Mouse (Mus musculus): ENCODE data around the gene Tle4. TPM values are rescaled to one million over a fixed set of nuclear protein-coding genes. Genes with fewer than 3 reads are reported as not detected.
A peak's percentile ranks its signal among the peaks of the same experiment; 100 is the strongest.

The Tle4 gene
- polyA plus RNA-seq, 1 experiment from 2014 or later: 35.5 TPM

DNA sequence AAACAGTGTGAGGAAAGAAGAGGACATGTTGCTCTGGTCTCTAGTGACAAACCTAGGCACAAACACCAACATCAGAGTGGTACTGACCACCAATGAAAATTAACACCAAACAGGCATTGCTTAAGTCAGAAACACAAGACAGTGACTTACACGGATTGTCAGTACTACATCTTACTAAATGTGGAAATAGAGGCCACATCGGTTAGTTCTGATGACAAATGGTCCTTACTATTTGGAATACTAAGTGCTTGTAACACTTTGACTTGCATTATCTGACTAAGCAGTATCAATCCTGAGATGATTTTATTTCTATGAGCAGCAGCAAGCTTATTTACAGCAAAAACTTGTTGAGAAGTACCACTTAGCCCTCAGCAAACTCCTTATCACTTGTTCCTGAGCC lies 89.9 kb downstream of the Tle4 start:
- Histone ChIP-seq H3K4me1 (ENCODE audit: control insufficient read depth, insufficient read depth, low read length) (peaks cover 3% of the 10 kb centered on the region), H3K9ac (replicated peaks; ENCODE audit: low read length) (no peak overlapping the region), H3K4me3 (ENCODE audit: low read depth, low read length) (no peak overlapping the region), H3K27ac (replicated peaks; ENCODE audit: low read depth, low read length) (no peak overlapping the region), H3K27me3 (ENCODE audit: control insufficient read depth, insufficient read depth, low read length) (no peaks in the 10 kb centered on the region), H3K4me2 (ENCODE audit: low read depth, low read length) (no peak overlapping the region), H3K9me3 (replicated peaks; ENCODE audit: control insufficient read depth, low read length) (no peaks in the 10 kb centered on the region), H3K36me3 (replicated peaks; ENCODE audit: control insufficient read depth, insufficient read depth, low read depth, low read length) (no peaks in the 10 kb centered on the region)
- ATAC-seq (replicated peaks; ENCODE audit: insufficient number of reproducible peaks, low FRiP score, low TSS enrichment, low read depth): no peak
- DNase-seq (ENCODE audit: low spot score): no peak
- 63% methylated on average over 2 of the region's 2 CpGs for WGBS

DNA sequence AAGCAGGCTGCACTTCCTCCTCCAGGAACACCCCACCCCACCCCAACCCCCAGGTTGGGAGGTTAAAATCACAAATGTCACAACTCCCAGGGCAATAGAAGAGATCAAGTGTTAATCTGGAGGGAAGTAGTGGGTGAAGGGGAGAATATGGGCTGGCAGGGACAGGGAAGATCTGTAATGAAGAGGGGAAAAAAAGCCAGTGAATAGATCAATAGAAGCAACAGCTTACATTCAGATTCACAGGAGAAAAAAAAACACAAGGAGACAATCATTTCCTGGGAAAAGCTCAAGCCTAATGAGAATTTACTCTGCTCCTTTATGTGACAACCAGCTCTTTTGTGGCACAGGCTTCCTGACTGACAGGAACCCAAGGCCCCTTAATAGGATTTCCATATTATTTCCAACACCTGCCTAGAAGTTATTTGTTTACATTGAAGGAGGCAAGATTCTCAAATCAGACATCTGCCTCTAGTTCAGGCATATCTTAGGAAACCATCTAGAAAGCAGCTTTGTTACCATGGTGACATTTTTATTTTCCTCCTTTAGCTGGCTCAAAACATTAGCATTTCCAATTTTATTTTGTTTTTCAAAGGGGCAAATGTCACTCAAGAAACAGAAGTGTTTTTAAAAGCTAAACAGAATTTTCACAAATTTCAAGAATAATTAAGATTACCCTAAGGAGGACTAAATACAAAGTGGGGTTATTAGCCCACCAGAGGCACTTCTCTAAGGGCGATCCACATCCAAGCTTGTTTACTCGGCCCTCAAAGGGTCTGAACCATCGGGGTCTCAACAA lies 90.8 kb downstream of the Tle4 start:
- no peak overlapping the region for H3K4me3 ChIP-seq (ENCODE audit: low read depth, low read length)
- no peaks in the 10 kb centered on the region for H3K9me3 ChIP-seq (replicated peaks; ENCODE audit: control insufficient read depth, low read length)
- peaks cover 3% of the 10 kb centered on the region for H3K4me1 ChIP-seq (ENCODE audit: control insufficient read depth, insufficient read depth, low read length)
- no peaks in the 10 kb centered on the region for H3K27me3 ChIP-seq (ENCODE audit: control insufficient read depth, insufficient read depth, low read length)
- no peak overlapping the region for H3K9ac ChIP-seq (replicated peaks; ENCODE audit: low read length)
- WGBS: 54% methylated on average over 3 of the region's 3 CpGs
- H3K4me2 ChIP-seq (ENCODE audit: low read depth, low read length): no peak overlapping the region
- ATAC-seq (replicated peaks; ENCODE audit: insufficient number of reproducible peaks, low FRiP score, low TSS enrichment, low read depth) (peak; percentile 45; the same call in 1 of the 2 replicates), DNase-seq (ENCODE audit: low spot score) (peak; percentile 47)
- no peak overlapping the region for H3K27ac ChIP-seq (replicated peaks; ENCODE audit: low read depth, low read length)
- no peaks in the 10 kb centered on the region for H3K36me3 ChIP-seq (replicated peaks; ENCODE audit: control insufficient read depth, insufficient read depth, low read depth, low read length)

GRCm38 (mm10) chr19:14505885-14506548 lies 91.8 kb downstream of the Tle4 start:
- ATAC-seq (replicated peaks; ENCODE audit: insufficient number of reproducible peaks, low FRiP score, low TSS enrichment, low read depth) (no peak), DNase-seq (ENCODE audit: low spot score) (no peak)
- Histone ChIP-seq H3K27ac (replicated peaks; ENCODE audit: low read depth, low read length) (no peak overlapping the region), H3K9ac (replicated peaks; ENCODE audit: low read length) (no peak overlapping the region), H3K9me3 (replicated peaks; ENCODE audit: control insufficient read depth, low read length) (no peaks in the 10 kb centered on the region), H3K4me3 (ENCODE audit: low read depth, low read length) (no peak overlapping the region), H3K4me1 (ENCODE audit: control insufficient read depth, insufficient read depth, low read length) (peaks cover 3% of the 10 kb centered on the region), H3K27me3 (ENCODE audit: control insufficient read depth, insufficient read depth, low read length) (no peaks in the 10 kb centered on the region), H3K36me3 (replicated peaks; ENCODE audit: control insufficient read depth, insufficient read depth, low read depth, low read length) (no peaks in the 10 kb centered on the region), H3K4me2 (ENCODE audit: low read depth, low read length) (no peak overlapping the region)
- 76% methylated on average over 2 of the region's 2 CpGs for WGBS

- Histone ChIP-seq H3K9me3 (replicated peaks; ENCODE audit: control insufficient read depth, low read length) (no peaks in the 10 kb centered on the region), H3K4me2 (ENCODE audit: low read depth, low read length) (no peak overlapping the region), H3K27ac (replicated peaks; ENCODE audit: low read depth, low read length) (no peak overlapping the region), H3K4me3 (ENCODE audit: low read depth, low read length) (no peak overlapping the region), H3K36me3 (replicated peaks; ENCODE audit: control insufficient read depth, insufficient read depth, low read depth, low read length) (no peaks in the 10 kb centered on the region), H3K27me3 (ENCODE audit: control insufficient read depth, insufficient read depth, low read length) (no peaks in the 10 kb centered on the region), H3K4me1 (ENCODE audit: control insufficient read depth, insufficient read depth, low read length) (peaks cover 3% of the 10 kb centered on the region), H3K9ac (replicated peaks; ENCODE audit: low read length) (no peak overlapping the region)
- DNase-seq (ENCODE audit: low spot score): no peak
- ATAC-seq (replicated peaks; ENCODE audit: insufficient number of reproducible peaks, low FRiP score, low TSS enrichment, low read depth): no peak
- 77% methylated on average over 3 of the region's 3 CpGs for WGBS
Measured at GRCm38 (mm10) chr19:14505401-14505800, 92.5 kb downstream of the Tle4 start.

DNA sequence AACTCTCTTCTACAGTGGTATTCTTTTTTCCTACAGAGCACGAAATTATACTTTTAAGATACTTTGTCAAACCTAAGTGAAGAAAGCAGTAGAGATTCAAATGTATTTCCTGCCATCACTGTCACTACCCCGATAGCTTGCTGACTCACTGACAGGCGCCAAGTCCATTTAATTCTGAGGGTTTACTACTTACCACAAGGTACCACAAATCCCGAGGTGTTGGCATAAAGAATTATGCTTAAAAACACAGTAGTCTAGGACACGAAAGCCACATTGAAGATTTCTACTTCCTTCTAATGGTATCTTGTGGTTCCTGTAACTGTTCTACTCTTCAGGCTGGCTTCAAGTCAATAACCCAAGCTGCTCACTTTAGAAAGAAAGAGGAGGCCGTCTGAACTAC lies 94.0 kb downstream of the Tle4 start:
- no peak overlapping the region for H3K4me3 ChIP-seq (ENCODE audit: low read depth, low read length)
- H3K9me3 ChIP-seq (replicated peaks; ENCODE audit: control insufficient read depth, low read length): no peaks in the 10 kb centered on the region
- no peak overlapping the region for H3K9ac ChIP-seq (replicated peaks; ENCODE audit: low read length)
- no peaks in the 10 kb centered on the region for H3K27me3 ChIP-seq (ENCODE audit: control insufficient read depth, insufficient read depth, low read length)
- peaks cover 3% of the 10 kb centered on the region for H3K4me1 ChIP-seq (ENCODE audit: control insufficient read depth, insufficient read depth, low read length)
- no peak overlapping the region for H3K27ac ChIP-seq (replicated peaks; ENCODE audit: low read depth, low read length)
- DNase-seq (ENCODE audit: low spot score) (no peak), ATAC-seq (replicated peaks; ENCODE audit: insufficient number of reproducible peaks, low FRiP score, low TSS enrichment, low read depth) (no peak)
- no peak overlapping the region for H3K4me2 ChIP-seq (ENCODE audit: low read depth, low read length)
- 84% methylated on average over 6 of the region's 6 CpGs for WGBS
- no peaks in the 10 kb centered on the region for H3K36me3 ChIP-seq (replicated peaks; ENCODE audit: control insufficient read depth, insufficient read depth, low read depth, low read length)

- no peak overlapping the region for H3K4me3 ChIP-seq (ENCODE audit: low read depth, low read length)
- no peaks in the 10 kb centered on the region for H3K36me3 ChIP-seq (replicated peaks; ENCODE audit: control insufficient read depth, insufficient read depth, low read depth, low read length)
- H3K9me3 ChIP-seq (replicated peaks; ENCODE audit: control insufficient read depth, low read length): no peaks in the 10 kb centered on the region
- ATAC-seq (replicated peaks; ENCODE audit: insufficient number of reproducible peaks, low FRiP score, low TSS enrichment, low read depth) (no peak), DNase-seq (ENCODE audit: low spot score) (no peak)
- H3K4me2 ChIP-seq (ENCODE audit: low read depth, low read length): no peak overlapping the region
- no peak overlapping the region for H3K9ac ChIP-seq (replicated peaks; ENCODE audit: low read length)
- H3K4me1 ChIP-seq (ENCODE audit: control insufficient read depth, insufficient read depth, low read length): peaks cover 3% of the 10 kb centered on the region
- no peaks in the 10 kb centered on the region for H3K27me3 ChIP-seq (ENCODE audit: control insufficient read depth, insufficient read depth, low read length)
- H3K27ac ChIP-seq (replicated peaks; ENCODE audit: low read depth, low read length): no peak overlapping the region
- WGBS: 30% methylated on average over 7 of the region's 7 CpGs
Measured at GRCm38 (mm10) chr19:14502234-14502633, 95.6 kb downstream of the Tle4 start.

GRCm38 (mm10) chr19:14499835-14500425 lies 97.9 kb downstream of the Tle4 start:
- 28% methylated on average over 3 of the region's 3 CpGs for WGBS
- Histone ChIP-seq H3K4me1 (ENCODE audit: control insufficient read depth, insufficient read depth, low read length) (no peaks in the 10 kb centered on the region; the same call in 1 of the 2 replicates), H3K9me3 (replicated peaks; ENCODE audit: control insufficient read depth, low read length) (no peaks in the 10 kb centered on the region), H3K27me3 (ENCODE audit: control insufficient read depth, insufficient read depth, low read length) (no peaks in the 10 kb centered on the region), H3K4me2 (ENCODE audit: low read depth, low read length) (no peak overlapping the region), H3K27ac (replicated peaks; ENCODE audit: low read depth, low read length) (no peak overlapping the region), H3K9ac (replicated peaks; ENCODE audit: low read length) (no peak overlapping the region), H3K36me3 (replicated peaks; ENCODE audit: control insufficient read depth, insufficient read depth, low read depth, low read length) (no peaks in the 10 kb centered on the region), H3K4me3 (ENCODE audit: low read depth, low read length) (no peak overlapping the region)
- DNase-seq (ENCODE audit: low spot score) (no peak), ATAC-seq (replicated peaks; ENCODE audit: insufficient number of reproducible peaks, low FRiP score, low TSS enrichment, low read depth) (no peak)

DNA sequence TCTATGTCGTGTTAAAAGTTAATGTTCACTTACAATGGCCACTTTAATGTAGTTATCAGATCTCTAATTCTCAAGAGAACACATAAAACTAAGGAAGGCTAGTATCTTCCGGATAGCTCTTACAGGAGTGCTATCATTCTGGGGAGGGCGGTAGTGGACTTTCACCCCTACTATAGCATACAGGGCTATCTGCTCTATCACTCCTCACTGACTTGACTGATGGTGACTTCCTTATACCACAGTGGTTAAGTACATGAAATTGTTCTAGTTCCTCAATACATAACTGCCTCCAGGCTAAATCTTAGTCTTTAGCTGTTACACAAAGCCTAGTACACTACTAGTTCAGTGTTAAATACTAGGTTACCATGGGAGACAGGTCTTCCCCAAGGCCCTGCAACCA lies 104.8 kb downstream of the Tle4 start:
- Histone ChIP-seq H3K9me3 (replicated peaks; ENCODE audit: control insufficient read depth, low read length) (no peaks in the 10 kb centered on the region), H3K27ac (replicated peaks; ENCODE audit: low read depth, low read length) (no peak overlapping the region), H3K4me1 (ENCODE audit: control insufficient read depth, insufficient read depth, low read length) (no peaks in the 10 kb centered on the region), H3K36me3 (replicated peaks; ENCODE audit: control insufficient read depth, insufficient read depth, low read depth, low read length) (no peaks in the 10 kb centered on the region), H3K27me3 (ENCODE audit: control insufficient read depth, insufficient read depth, low read length) (no peaks in the 10 kb centered on the region), H3K4me2 (ENCODE audit: low read depth, low read length) (no peak overlapping the region), H3K9ac (replicated peaks; ENCODE audit: low read length) (no peak overlapping the region), H3K4me3 (ENCODE audit: low read depth, low read length) (no peak overlapping the region)
- 93% methylated on average over 3 of the region's 3 CpGs for WGBS
- no peak for ATAC-seq (replicated peaks; ENCODE audit: insufficient number of reproducible peaks, low FRiP score, low TSS enrichment, low read depth)
- no peak for DNase-seq (ENCODE audit: low spot score)
